Mouse (Mus musculus): ENCODE data around the gene Mak.

GRCm38 (mm10) chr13:41128326-41128725 lies 48.8 kb upstream of the Mak start:
- no peak for TF ChIP-seq CTCF (IDR thresholded peaks at IDR 0.05; ENCODE audit: borderline replicate concordance, control insufficient read depth, extremely low read depth, insufficient read depth, low read length, poor library complexity)
- no peak for TF ChIP-seq POLR2A (IDR thresholded peaks at IDR 0.05; ENCODE audit: control insufficient read depth, extremely low read depth, insufficient read depth, low read length, poor library complexity)

All from thymus, adult 2 months (tissue).